Comparison of ENCODE assay signal across 9 mouse cellular contexts in the genomic region with DNA sequence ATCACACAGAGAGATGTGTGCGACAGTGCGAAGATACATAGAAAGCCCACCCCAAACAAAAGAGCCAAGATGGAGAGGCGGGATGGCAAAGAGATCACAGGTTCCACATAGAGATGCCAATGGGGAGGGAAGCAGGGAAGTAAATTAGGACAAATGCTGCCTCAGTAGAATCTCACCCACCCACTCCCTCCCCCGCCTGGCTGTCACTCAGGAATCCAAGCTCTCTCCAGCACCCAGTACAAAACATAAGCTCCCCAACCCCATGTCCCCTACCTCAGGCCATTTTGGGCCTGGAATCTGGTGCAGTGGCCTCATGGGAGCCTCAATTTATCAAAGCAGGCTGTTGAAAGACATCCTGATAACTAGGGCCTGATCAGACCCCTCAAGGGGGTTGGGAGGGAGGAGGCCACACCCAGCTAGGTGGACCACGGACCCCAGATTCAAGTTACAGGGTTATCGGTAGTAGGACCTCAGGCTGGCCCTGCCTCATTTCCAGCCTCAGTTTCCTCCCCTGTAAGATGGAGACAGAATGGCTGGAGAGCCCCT. TPM values are rescaled to one million over a fixed set of nuclear protein-coding genes. Genes with fewer than 3 reads are reported as not detected.
A peak's percentile ranks its signal among the peaks of the same experiment; 100 is the strongest.
DNase-seq lines count a peak whose midpoint lies in the region; ATAC-seq and TF ChIP-seq lines count a peak whose summit lies in the region.
"Had no signal": no experiment of that assay in that cellular context is flagged by ENCODE, and none has a peak within 500 bp of the region (broad histone marks: within the 10 kb centered on the region; RNA-seq: fewer than 3 reads in every experiment).

No protein-coding gene starts in this region.

- TF ChIP-seq POLR2A in heart, adult 2 months (IDR thresholded peaks at IDR 0.05; ENCODE audit: insufficient read depth, low read depth, low read length): no peak
- TF ChIP-seq POLR2A in CH12.LX (IDR thresholded peaks at IDR 0.05; ENCODE audit: low read depth, low read length): no peak

- H3K4me3 ChIP-seq in heart, adult 2 months: peak overlapping the region; percentile 89
- peak overlapping the region; percentile 81 to 84 (median 81) for H3K4me3 ChIP-seq in CH12.LX (replicated peaks in 1 of 3; ENCODE audit: low read depth in 2 of 3, low read length in 2 of 3, poor library complexity in 1 of 3)
- H3K4me3 ChIP-seq in forebrain, embryonic 15.5 days: peak overlapping the region; percentile 89
- H3K4me3 ChIP-seq in liver, embryonic 15.5 days (replicated peaks): peak overlapping the region; percentile 82

- H3K9ac ChIP-seq in heart, adult 2 months (ENCODE audit: low read depth, low read length): no peak overlapping the region
- H3K9ac ChIP-seq in CH12.LX (ENCODE audit: insufficient read depth, low read depth): peak overlapping the region; percentile 88; the same call in 1 of the 2 replicates
- peak overlapping the region; percentile 71 for H3K9ac ChIP-seq in forebrain, embryonic 15.5 days (replicated peaks)
- peak overlapping the region; percentile 81; the same call in 1 of the 2 replicates for H3K9ac ChIP-seq in liver, embryonic 15.5 days

- in situ Hi-C loops in CH12.LX (cut with MboI; ENCODE audit: low pct_ligation_motif_present, low pct_unique_long_range_greater_than_20kb, low sequenced_read_pairs): no loop called here

- TF ChIP-seq EP300 in heart, adult 2 months (IDR thresholded peaks at IDR 0.05; ENCODE audit: insufficient read depth, low read depth, low read length): no peak
- no peak for TF ChIP-seq EP300 in CH12.LX (IDR thresholded peaks at IDR 0.05; ENCODE audit: low read length)

- TF ChIP-seq RAD21 in CH12.LX (IDR thresholded peaks at IDR 0.05; ENCODE audit: low read depth, low read length): no peak

- DNase-seq in heart, adult 2 months: no peak
- DNase-seq in heart, postnatal 10 days: no peak
- no peak for DNase-seq in CH12.LX (ENCODE audit: extremely low read depth)
- no peak for DNase-seq in B cell, adult 2 months
- DNase-seq in adipocyte (ENCODE audit: low spot score): no peak
- DNase-seq in ovary, adult 18-20 months (ENCODE audit: low spot score): no peak

- dilution Hi-C loops in CH12.LX (cut with MboI; ENCODE audit: extremely low pct_ligation_motif_present, extremely low pct_unique_long_range_greater_than_20kb, low sequenced_read_pairs): no loop called here

- peak overlapping the region; percentile 86 for H3K4me2 ChIP-seq in CH12.LX (ENCODE audit: insufficient read depth, low read depth, poor library complexity, severe bottlenecking)
- peak overlapping the region; percentile 87 for H3K4me2 ChIP-seq in forebrain, embryonic 15.5 days (replicated peaks)
- H3K4me2 ChIP-seq in liver, embryonic 15.5 days: peak overlapping the region; percentile 89

- TF ChIP-seq CTCF in heart, adult 2 months (IDR thresholded peaks at IDR 0.05): no peak
- no peak for TF ChIP-seq CTCF in CH12.LX (conservative IDR thresholded peaks at IDR 0.05 in 1 of 2, IDR thresholded peaks at IDR 0.05 in 1 of 2; ENCODE audit: low read depth in 2 of 2, low read length in 2 of 2)

- WGBS in heart, adult 2 months: 71% methylated on average over 6 of the region's 6 CpGs
- 85% methylated on average over 6 of the region's 6 CpGs for WGBS in forebrain, embryonic 15.5 days
- 64% methylated on average over 6 of the region's 6 CpGs for WGBS in liver, embryonic 15.5 days (ENCODE audit: insufficient replicate concordance)

- H3K27ac ChIP-seq in heart, adult 2 months: no peak overlapping the region; the same call in 1 of the 2 replicates
- H3K27ac ChIP-seq in CH12.LX (ENCODE audit: insufficient read depth, low read depth): no peak overlapping the region
- H3K27ac ChIP-seq in forebrain, embryonic 15.5 days (replicated peaks): peak overlapping the region; percentile 84; the same call in 1 of the 2 replicates
- H3K27ac ChIP-seq in liver, embryonic 15.5 days (replicated peaks): no peak overlapping the region

- H3K4me1 ChIP-seq in heart, adult 2 months (ENCODE audit: control insufficient read depth, insufficient read depth, low read length): peaks cover 6% of the 10 kb centered on the region
- H3K4me1 ChIP-seq in CH12.LX (ENCODE audit: control insufficient read depth in 1 of 2, insufficient read depth in 2 of 2): peaks cover 16 to 26% of the 10 kb centered on the region in 2 experiments
- peaks cover 26% of the 10 kb centered on the region for H3K4me1 ChIP-seq in forebrain, embryonic 15.5 days
- H3K4me1 ChIP-seq in liver, embryonic 15.5 days (replicated peaks): peaks cover 47% of the 10 kb centered on the region

- no peaks in the 10 kb centered on the region for H3K9me3 ChIP-seq in CH12.LX (replicated peaks; ENCODE audit: low read length)
- H3K9me3 ChIP-seq in forebrain, embryonic 15.5 days: no peaks in the 10 kb centered on the region
- H3K9me3 ChIP-seq in liver, embryonic 15.5 days (replicated peaks): no peaks in the 10 kb centered on the region

- H3K36me3 ChIP-seq in heart, adult 2 months (ENCODE audit: control insufficient read depth, insufficient read depth, low read length): no peaks in the 10 kb centered on the region; the same call in 1 of the 2 replicates
- H3K36me3 ChIP-seq in CH12.LX (replicated peaks in 1 of 2; ENCODE audit: control insufficient read depth in 1 of 2, insufficient read depth in 1 of 2, low read length in 1 of 2): peaks cover 34 to 46% of the 10 kb centered on the region in 2 experiments
- H3K36me3 ChIP-seq in forebrain, embryonic 15.5 days: peaks cover 37% of the 10 kb centered on the region
- peaks cover 31% of the 10 kb centered on the region for H3K36me3 ChIP-seq in liver, embryonic 15.5 days (replicated peaks)

- intact Hi-C loops in heart, adult 2 months (cut with DNase I): loop anchor here (5.0 kb wide), 2 partner anchors 127 to 177 kb away; partner anchors contain the start of genes Bicra and Napa
- intact Hi-C loops in heart, postnatal 10 days (cut with DNase I): loop anchor here (5.0 kb wide), 1 partner anchor 127 kb away; the partner anchor contains the start of gene Bicra

- no peak for ATAC-seq in forebrain, embryonic 15.5 days (replicated peaks)
- ATAC-seq in liver, embryonic 15.5 days (ENCODE audit: insufficient read depth): no peak

- H3K27me3 ChIP-seq in heart, adult 2 months (ENCODE audit: control insufficient read depth, insufficient read depth, low read length): no peaks in the 10 kb centered on the region
- H3K27me3 ChIP-seq in CH12.LX (replicated peaks): peaks cover 11% of the 10 kb centered on the region
- H3K27me3 ChIP-seq in forebrain, embryonic 15.5 days: no peaks in the 10 kb centered on the region
- H3K27me3 ChIP-seq in liver, embryonic 15.5 days: no peaks in the 10 kb centered on the region

- no peaks in the 10 kb centered on the region for H3K79me2 ChIP-seq in heart, adult 2 months (replicated peaks; ENCODE audit: control insufficient read depth, insufficient read depth, low read length)
- peaks cover 22% of the 10 kb centered on the region for H3K79me2 ChIP-seq in CH12.LX (replicated peaks; ENCODE audit: control insufficient read depth, extremely low read depth, insufficient read depth, poor library complexity, severe bottlenecking)

TF ChIP-seq in CH12.LX, 34 proteins besides CTCF, POLR2A, EP300 and RAD21 (continues in another document):
- TF ChIP-seq JUND (conservative IDR thresholded peaks at IDR 0.05; ENCODE audit: low read depth, low read length): no peak
- no peak for TF ChIP-seq UBTF (IDR thresholded peaks at IDR 0.05; ENCODE audit: low read depth, low read length)
- no peak for TF ChIP-seq MAX (IDR thresholded peaks at IDR 0.05; ENCODE audit: low read length)
- TF ChIP-seq MAFK (IDR thresholded peaks at IDR 0.05; ENCODE audit: insufficient replicate concordance, low read length): no peak

RNA-seq across cellular contexts. Expression of gene Selenow, which starts 1.5 kb away (rescaled TPM):
- 100 to 1,000 TPM; 170 to 195 TPM for total RNA-seq in heart, adult 2 months (2021)
- polyA plus RNA-seq in heart, adult 2 months (2012; rRNA removed): 312 and 325 TPM in 2 replicates
- total RNA-seq in heart, postnatal 10 days (2021): 100 to 1,000 TPM; 184 to 195 TPM
- total RNA-seq in CH12.LX (2012; rRNA removed) (62.2 and 65.2 TPM in 2 replicates), CH12.LX (2014; rRNA removed) (44.1 and 44.9 TPM in 2 replicates)
- polyA plus RNA-seq in CH12.LX (2012; ENCODE audit: insufficient read length, low read depth): 244 and 257 TPM in 2 replicates
- polyA plus RNA-seq in forebrain, embryonic 15.5 days (2015; fragmentation: Nextera tagmentation; extraction: Ambion mirVana): 1,503 and 1,574 TPM in 2 replicates
- 246 and 279 TPM in 2 replicates for polyA plus RNA-seq in liver, embryonic 15.5 days (2015; fragmentation: Nextera tagmentation; extraction: Ambion mirVana)

RNA-seq across cellular contexts. Expression of gene Nop53, which starts 25.2 kb away (rescaled TPM):
- total RNA-seq in heart, adult 2 months (2021): 100 to 1,000 TPM; 117 to 143 TPM
- 56.3 and 60.0 TPM in 2 replicates for polyA plus RNA-seq in heart, adult 2 months (2012; rRNA removed)
- 100 to 1,000 TPM; 152 to 153 TPM for total RNA-seq in heart, postnatal 10 days (2021)
- 234 and 310 TPM in 2 replicates for total RNA-seq in CH12.LX (2012; rRNA removed)
- total RNA-seq in CH12.LX (2014; rRNA removed): 171 and 199 TPM in 2 replicates
- polyA plus RNA-seq in CH12.LX (2012; ENCODE audit: insufficient read length, low read depth): 291 and 339 TPM in 2 replicates
- polyA plus RNA-seq in forebrain, embryonic 15.5 days (2015; fragmentation: Nextera tagmentation; extraction: Ambion mirVana): 144 and 150 TPM in 2 replicates
- polyA plus RNA-seq in liver, embryonic 15.5 days (2015; fragmentation: Nextera tagmentation; extraction: Ambion mirVana): 76.1 and 81.2 TPM in 2 replicates

RNA-seq across cellular contexts. Expression of gene Crxos, which starts 38.3 kb away (rescaled TPM):
- not detected for total RNA-seq in heart, adult 2 months (2021)
- not detected in 2 replicates for polyA plus RNA-seq in heart, adult 2 months (2012; rRNA removed)
- total RNA-seq in heart, postnatal 10 days (2021): not detected
- total RNA-seq in CH12.LX (2012; rRNA removed) (0.71 TPM in 1 of 2 replicates, not detected in the other), CH12.LX (2014; rRNA removed) (1.1 and 1.7 TPM in 2 replicates)
- polyA plus RNA-seq in CH12.LX (2012; ENCODE audit: insufficient read length, low read depth): 0.94 and 1.5 TPM in 2 replicates
- 0.25 TPM in 1 of 2 replicates, not detected in the other for polyA plus RNA-seq in forebrain, embryonic 15.5 days (2015; fragmentation: Nextera tagmentation; extraction: Ambion mirVana)
- polyA plus RNA-seq in liver, embryonic 15.5 days (2015; fragmentation: Nextera tagmentation; extraction: Ambion mirVana): not detected in 2 replicates
- total RNA-seq: common myeloid progenitor, adult 5-6 weeks had no signal

RNA-seq across cellular contexts. Expression of gene Crx, which starts 41.0 kb away (rescaled TPM):
- total RNA-seq in heart, adult 2 months (2021): not detected
- polyA plus RNA-seq in heart, adult 2 months (2012; rRNA removed): not detected in 2 replicates
- not detected for total RNA-seq in heart, postnatal 10 days (2021)
- not detected in 2 replicates for total RNA-seq in CH12.LX (2012; rRNA removed)
- total RNA-seq in CH12.LX (2014; rRNA removed): not detected in 2 replicates
- not detected in 2 replicates for polyA plus RNA-seq in CH12.LX (2012; ENCODE audit: insufficient read length, low read depth)
- polyA plus RNA-seq in forebrain, embryonic 15.5 days (2015; fragmentation: Nextera tagmentation; extraction: Ambion mirVana): 0.88 TPM in 1 of 2 replicates, not detected in the other
- not detected in 2 replicates for polyA plus RNA-seq in liver, embryonic 15.5 days (2015; fragmentation: Nextera tagmentation; extraction: Ambion mirVana)
- total RNA-seq: common myeloid progenitor, adult 5-6 weeks had no signal

RNA-seq across cellular contexts. Expression of gene Ehd2, which starts 46.6 kb away (rescaled TPM):
- total RNA-seq in heart, adult 2 months (2021): 10 to 100 TPM; 76.8 to 91.3 TPM
- 81.9 and 100 TPM in 2 replicates for polyA plus RNA-seq in heart, adult 2 months (2012; rRNA removed)
- total RNA-seq in heart, postnatal 10 days (2021): 100 to 1,000 TPM; 224 to 236 TPM
- total RNA-seq in CH12.LX (2012; rRNA removed) (4.7 and 7.0 TPM in 2 replicates), CH12.LX (2014; rRNA removed) (1.1 and 1.2 TPM in 2 replicates)
- polyA plus RNA-seq in CH12.LX (2012; ENCODE audit: insufficient read length, low read depth): 4.4 and 5.2 TPM in 2 replicates
- polyA plus RNA-seq in forebrain, embryonic 15.5 days (2015; fragmentation: Nextera tagmentation; extraction: Ambion mirVana): 3.7 and 5.0 TPM in 2 replicates
- polyA plus RNA-seq in liver, embryonic 15.5 days (2015; fragmentation: Nextera tagmentation; extraction: Ambion mirVana): 4.1 and 4.6 TPM in 2 replicates
